8 mouse cellular contexts compared by ENCODE assay signal in the genomic region with DNA sequence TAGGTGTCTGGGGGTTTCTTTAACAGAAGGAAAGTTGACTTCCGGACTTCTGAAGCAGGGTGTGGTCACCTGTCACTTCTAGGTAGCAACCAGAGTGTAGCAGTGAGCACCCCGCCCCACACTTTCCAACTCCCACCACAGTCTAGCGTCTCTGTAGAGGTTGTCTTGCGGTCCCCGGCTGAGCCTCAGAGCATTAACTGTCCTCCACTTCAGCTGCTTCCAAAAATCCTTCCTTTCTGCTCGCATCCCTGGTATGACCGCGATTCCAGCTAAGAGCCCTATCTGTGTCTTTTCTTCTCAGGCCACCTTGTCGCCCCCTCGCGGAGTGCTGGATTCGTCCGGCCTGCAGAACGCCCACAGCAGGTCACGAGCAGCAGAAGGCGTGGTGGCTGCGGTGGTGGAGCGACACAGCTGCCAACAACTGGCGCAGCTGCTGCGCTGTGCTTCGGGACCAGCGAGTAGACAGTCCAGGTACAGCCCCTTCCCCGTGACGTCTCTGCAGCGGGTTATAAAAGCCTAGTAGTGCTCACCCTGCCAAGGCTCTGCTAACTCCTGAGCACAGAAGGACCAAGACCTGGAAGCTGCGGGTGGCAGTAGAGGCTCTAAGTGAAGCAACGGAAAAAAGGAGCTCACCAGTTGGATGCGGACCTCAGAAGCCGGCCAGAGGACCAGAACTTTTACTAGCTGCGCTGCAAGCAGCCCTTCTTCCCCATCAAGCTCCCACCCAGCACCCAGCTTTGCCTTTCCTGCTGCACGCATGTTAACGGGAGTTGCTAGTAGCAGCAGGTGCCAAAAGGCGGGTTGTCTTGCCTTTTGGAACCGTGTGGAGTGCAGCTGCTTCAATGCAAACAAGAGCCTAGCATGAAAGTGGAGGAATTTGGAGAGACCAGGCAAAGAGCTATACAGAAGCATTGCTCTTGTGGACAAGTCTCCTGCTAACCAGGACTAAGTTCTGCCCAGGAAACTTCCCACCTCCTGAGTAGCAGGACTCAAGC. TPM values are rescaled to one million over a fixed set of nuclear protein-coding genes. Genes with fewer than 3 reads are reported as not detected.
DNase-seq lines count a peak whose midpoint lies in the region; ATAC-seq and TF ChIP-seq lines count a peak whose summit lies in the region.

No protein-coding gene starts in this region.

- peak overlapping the region; percentile 74 for H3K4me2 ChIP-seq in heart, embryonic 12.5 days
- peak overlapping the region; percentile 80 for H3K4me2 ChIP-seq in hindbrain, postnatal 0 days (ENCODE audit: low read depth, low read length)
- peak overlapping the region; percentile 60 for H3K4me2 ChIP-seq in lung, embryonic 16.5 days (ENCODE audit: low read depth, low read length)

- ATAC-seq in heart, embryonic 12.5 days (ENCODE audit: insufficient number of reproducible peaks, low FRiP score) = peak; percentile 33; the same call in 1 of the 2 replicates
- peak; percentile 62 for ATAC-seq in hindbrain, postnatal 0 days
- ATAC-seq in lung, embryonic 16.5 days (ENCODE audit: low read depth) = peak; percentile 73

- no peaks in the 10 kb centered on the region for H3K9me3 ChIP-seq in heart, embryonic 12.5 days (replicated peaks)
- no peaks in the 10 kb centered on the region for H3K9me3 ChIP-seq in hindbrain, postnatal 0 days (ENCODE audit: low read length)
- no peaks in the 10 kb centered on the region for H3K9me3 ChIP-seq in lung, embryonic 16.5 days (ENCODE audit: control insufficient read depth, low read length)

- no peak for TF ChIP-seq POLR2A in embryonic fibroblast, embryonic 13.5 days (IDR thresholded peaks at IDR 0.05; ENCODE audit: low read depth, low read length)

- H3K4me3 ChIP-seq in heart, embryonic 12.5 days = peak overlapping the region; percentile 45
- H3K4me3 ChIP-seq in embryonic fibroblast, embryonic 13.5 days (ENCODE audit: insufficient read depth, low read length) = peak overlapping the region; percentile 21
- peak overlapping the region; percentile 40 for H3K4me3 ChIP-seq in hindbrain, postnatal 0 days (ENCODE audit: low read length)
- H3K4me3 ChIP-seq in lung, embryonic 16.5 days (ENCODE audit: low read length) = peak overlapping the region; percentile 36

- H3K4me1 ChIP-seq in heart, embryonic 12.5 days (replicated peaks) = peaks cover 24% of the 10 kb centered on the region
- H3K4me1 ChIP-seq in embryonic fibroblast, embryonic 13.5 days (ENCODE audit: control insufficient read depth, insufficient read depth, low read length) = no peaks in the 10 kb centered on the region
- H3K4me1 ChIP-seq in hindbrain, postnatal 0 days (ENCODE audit: insufficient read depth, low read length) = no peaks in the 10 kb centered on the region
- peaks cover 18% of the 10 kb centered on the region for H3K4me1 ChIP-seq in lung, embryonic 16.5 days (replicated peaks; ENCODE audit: control insufficient read depth, insufficient read depth, low read length)

- no peak for DNase-seq in heart, adult 11 months
- DNase-seq in ZHBTc4 (ENCODE audit: low read depth, low spot score) = peak; percentile 78
- peak; percentile 75 for DNase-seq in hindbrain, postnatal 0 days (ENCODE audit: low spot score)
- DNase-seq in right cerebral cortex, postnatal 10 days (ENCODE audit: low spot score in 2 of 2) = peak; percentile 57 to 60
- no peak for DNase-seq in T-cell, adult 2 months (ENCODE audit: low spot score)

- WGBS in heart, embryonic 12.5 days = 2% methylated on average over 34 of the region's 34 CpGs
- 1% methylated on average over 34 of the region's 34 CpGs for WGBS in hindbrain, postnatal 0 days
- WGBS in lung, embryonic 16.5 days = 2% methylated on average over 34 of the region's 34 CpGs

- H3K9ac ChIP-seq in heart, embryonic 12.5 days = peak overlapping the region; percentile 17; the same call in 1 of the 2 replicates
- peak overlapping the region; percentile 13; the same call in 1 of the 2 replicates for H3K9ac ChIP-seq in hindbrain, postnatal 0 days (replicated peaks; ENCODE audit: low read length)
- H3K9ac ChIP-seq in lung, embryonic 16.5 days (ENCODE audit: low read length) = no peak overlapping the region; the same call in 1 of the 2 replicates

- H3K36me3 ChIP-seq in heart, embryonic 12.5 days = no peaks in the 10 kb centered on the region
- H3K36me3 ChIP-seq in hindbrain, postnatal 0 days (ENCODE audit: insufficient read depth, low read length) = no peaks in the 10 kb centered on the region
- H3K36me3 ChIP-seq in lung, embryonic 16.5 days (ENCODE audit: control insufficient read depth, insufficient read depth, low read length) = no peaks in the 10 kb centered on the region

- no peak overlapping the region for H3K27ac ChIP-seq in heart, embryonic 12.5 days (ENCODE audit: poor library complexity, severe bottlenecking)
- no peak overlapping the region for H3K27ac ChIP-seq in embryonic fibroblast, embryonic 13.5 days (ENCODE audit: insufficient read depth, low read length)
- H3K27ac ChIP-seq in hindbrain, postnatal 0 days = no peak overlapping the region
- no peak overlapping the region for H3K27ac ChIP-seq in lung, embryonic 16.5 days (ENCODE audit: low read length)

- TF ChIP-seq CTCF in embryonic fibroblast, embryonic 13.5 days (IDR thresholded peaks at IDR 0.05; ENCODE audit: borderline replicate concordance, insufficient read depth, low read length) = peak; percentile 23; the same call in 1 of the 2 replicates
- TF ChIP-seq CTCF in hindbrain, postnatal 0 days (IDR thresholded peaks at IDR 0.05; ENCODE audit: low read depth) = peak; percentile 71

- peaks cover 59% of the 10 kb centered on the region for H3K27me3 ChIP-seq in heart, embryonic 12.5 days (replicated peaks)
- peaks cover 10% of the 10 kb centered on the region; the same call in 1 of the 2 replicates for H3K27me3 ChIP-seq in hindbrain, postnatal 0 days (ENCODE audit: insufficient read depth, low read length)
- H3K27me3 ChIP-seq in lung, embryonic 16.5 days (ENCODE audit: control insufficient read depth, insufficient read depth, low read depth, low read length) = peaks cover 19% of the 10 kb centered on the region

RNA-seq across cellular contexts. Expression of a gene that starts 0.7 kb away (rescaled TPM):
- 0.08 and 0.17 TPM in 2 replicates for polyA plus RNA-seq in heart, embryonic 12.5 days (2016; fragmentation: Nextera tagmentation; extraction: Ambion mirVana)
- polyA plus RNA-seq in embryonic fibroblast, embryonic 13.5 days (2011; ENCODE audit: insufficient read length, low read depth, missing spikeins) = not detected in 2 replicates
- total RNA-seq in hindbrain, postnatal 0 days (2014; rRNA removed) = 5.3 and 7.6 TPM in 2 replicates
- 2.4 and 2.9 TPM in 2 replicates for polyA plus RNA-seq in hindbrain, postnatal 0 days (2015; fragmentation: Nextera tagmentation; extraction: Ambion mirVana)
- 0.50 and 0.75 TPM in 2 replicates for polyA plus RNA-seq in lung, embryonic 16.5 days (2015; fragmentation: Nextera tagmentation; extraction: Ambion mirVana)

Comparison
In these comparisons a context has a peak if more than half of its experiments do, and no peak if none do; other contexts are left out.
1. DNase-seq: peak in ZHBTc4 (single experiment), hindbrain, postnatal 0 days (single experiment) and right cerebral cortex, postnatal 10 days (2 of 2); none in heart, adult 11 months (single experiment) and T-cell, adult 2 months (single experiment).
2. Peak in every context shown above with its lines, with median percentiles within 50 percentile points of each other: ATAC-seq, H3K4me2 ChIP-seq and H3K4me3 ChIP-seq.